Mouse (Mus musculus): ENCODE results near the gene Anapc15. TPM values are rescaled to one million over a fixed set of nuclear protein-coding genes. Genes with fewer than 3 reads are reported as not detected.
A peak's percentile ranks its signal among the peaks of the same experiment; 100 is the strongest.
"Not testable (repeated sequence)": the region's sequence is repeated elsewhere in the genome, so short reads cannot be mapped to it uniquely, and the experiment has no call there.

Gene Anapc15
- polyA plus RNA-seq, 1 experiment: 42.6 TPM

GRCm38 (mm10) chr7:101906696-101907095, 43.2 kb downstream of the Anapc15 start:
- Histone ChIP-seq H3K27ac (ENCODE audit: insufficient read depth, low read depth, low read length) (no peak overlapping the region), H3K36me3 (ENCODE audit: control insufficient read depth, insufficient read depth, low read length) (0 out of 2 replicates have a peak, but pooled peaks cover 2% of the 10 kb centered on the region), H3K4me3 (ENCODE audit: insufficient read depth, low read depth, low read length) (peak overlapping the region; percentile 62), H3K27me3 (replicated peaks; ENCODE audit: control insufficient read depth, insufficient read depth, low read length) (no peaks in the 10 kb centered on the region), H3K4me1 (ENCODE audit: control insufficient read depth, insufficient read depth, low read length) (peaks cover 17% of the 10 kb centered on the region)
- peak; percentile 24 for DNase-seq
- TF ChIP-seq CTCF (conservative IDR thresholded peaks at IDR 0.05; ENCODE audit: insufficient read depth, insufficient read length, low read depth, low read length) (no peak), POLR2A (IDR thresholded peaks at IDR 0.05; ENCODE audit: low read depth, low read length) (no peak)
- 19% methylated on average over 8 of the region's 8 CpGs for WGBS

DNA sequence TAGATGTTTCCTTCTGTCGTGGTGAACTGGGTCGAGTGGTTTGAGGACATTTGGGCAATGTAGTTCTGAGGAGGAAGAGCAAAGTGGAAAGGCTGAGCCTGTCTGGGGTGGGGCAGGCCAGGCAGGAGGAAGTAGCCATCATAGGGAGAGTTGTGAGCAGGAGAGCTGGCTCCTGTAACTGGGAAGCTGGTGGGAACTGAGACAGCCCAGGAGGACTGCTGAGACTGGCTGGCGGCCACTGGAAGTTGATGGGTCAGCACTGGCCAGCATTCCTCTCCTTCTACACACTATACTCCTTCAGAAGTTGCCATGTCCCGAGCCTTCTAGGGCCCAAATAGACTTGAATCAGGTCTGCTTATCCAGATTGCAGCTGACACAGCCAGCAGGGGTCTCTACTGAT, 44.9 kb downstream of the Anapc15 start:
- Histone ChIP-seq H3K4me1 (ENCODE audit: control insufficient read depth, insufficient read depth, low read length) (peaks cover 17% of the 10 kb centered on the region), H3K36me3 (ENCODE audit: control insufficient read depth, insufficient read depth, low read length) (peaks cover 4% of the 10 kb centered on the region; the same call in 1 of the 2 replicates), H3K27me3 (replicated peaks; ENCODE audit: control insufficient read depth, insufficient read depth, low read length) (no peaks in the 10 kb centered on the region), H3K27ac (ENCODE audit: insufficient read depth, low read depth, low read length) (peak overlapping the region; percentile 11; the same call in 1 of the 2 replicates), H3K4me3 (ENCODE audit: insufficient read depth, low read depth, low read length) (no peak overlapping the region)
- peak; percentile 54 for DNase-seq
- WGBS: 39% methylated on average over 4 of the region's 4 CpGs
- TF ChIP-seq POLR2A (IDR thresholded peaks at IDR 0.05; ENCODE audit: low read depth, low read length) (no peak), CTCF (conservative IDR thresholded peaks at IDR 0.05; ENCODE audit: insufficient read depth, insufficient read length, low read depth, low read length) (no peak)

- H3K27me3 ChIP-seq (replicated peaks; ENCODE audit: control insufficient read depth, insufficient read depth, low read length): no peaks in the 10 kb centered on the region
- no peak overlapping the region for H3K27ac ChIP-seq (ENCODE audit: insufficient read depth, low read depth, low read length)
- TF ChIP-seq POLR2A (IDR thresholded peaks at IDR 0.05; ENCODE audit: low read depth, low read length) (no peak), CTCF (conservative IDR thresholded peaks at IDR 0.05; ENCODE audit: insufficient read depth, insufficient read length, low read depth, low read length) (no peak)
- 48% methylated on average over 4 of the region's 4 CpGs for WGBS
- no peak overlapping the region for H3K4me3 ChIP-seq (ENCODE audit: insufficient read depth, low read depth, low read length)
- H3K4me1 ChIP-seq (ENCODE audit: control insufficient read depth, insufficient read depth, low read length): peaks cover 17% of the 10 kb centered on the region
- DNase-seq: peak; percentile 58
- peaks cover 4% of the 10 kb centered on the region; the same call in 1 of the 2 replicates for H3K36me3 ChIP-seq (ENCODE audit: control insufficient read depth, insufficient read depth, low read length)
These were observed 46.6 kb downstream of the Anapc15 start for GRCm38 (mm10) chr7:101910138-101910537.

DNA sequence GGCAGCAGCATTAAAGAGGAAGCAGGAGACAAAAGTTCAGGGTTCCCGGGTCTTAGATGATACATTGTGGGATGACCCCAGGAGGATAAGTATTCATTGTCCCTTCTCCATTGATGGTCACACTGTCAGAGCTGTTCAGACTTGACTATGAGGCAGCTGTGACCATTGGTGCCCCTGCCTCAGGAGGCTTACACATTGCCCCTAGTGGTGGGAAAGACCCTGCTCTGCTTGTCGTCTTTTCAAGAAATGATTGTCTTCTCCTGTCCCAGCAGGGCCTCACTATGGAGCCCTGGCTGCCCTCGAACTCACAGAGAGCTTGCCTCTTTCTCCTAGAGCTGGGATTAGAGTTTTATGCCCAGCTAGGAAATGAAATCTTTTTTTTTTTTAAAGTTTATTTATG, 48.5 kb downstream of the Anapc15 start:
- Histone ChIP-seq H3K27me3 (replicated peaks; ENCODE audit: control insufficient read depth, insufficient read depth, low read length) (no peaks in the 10 kb centered on the region), H3K36me3 (ENCODE audit: control insufficient read depth, insufficient read depth, low read length) (peaks cover 4% of the 10 kb centered on the region; the same call in 1 of the 2 replicates), H3K27ac (ENCODE audit: insufficient read depth, low read depth, low read length) (no peak overlapping the region), H3K4me1 (ENCODE audit: control insufficient read depth, insufficient read depth, low read length) (peaks cover 11% of the 10 kb centered on the region), H3K4me3 (ENCODE audit: insufficient read depth, low read depth, low read length) (no peak overlapping the region)
- WGBS: 68% methylated on average over 3 of the region's 3 CpGs
- TF ChIP-seq POLR2A (IDR thresholded peaks at IDR 0.05; ENCODE audit: low read depth, low read length) (no peak), CTCF (conservative IDR thresholded peaks at IDR 0.05; ENCODE audit: insufficient read depth, insufficient read length, low read depth, low read length) (no peak; the same call in 1 of the 2 replicates)
- no peak for DNase-seq

DNA sequence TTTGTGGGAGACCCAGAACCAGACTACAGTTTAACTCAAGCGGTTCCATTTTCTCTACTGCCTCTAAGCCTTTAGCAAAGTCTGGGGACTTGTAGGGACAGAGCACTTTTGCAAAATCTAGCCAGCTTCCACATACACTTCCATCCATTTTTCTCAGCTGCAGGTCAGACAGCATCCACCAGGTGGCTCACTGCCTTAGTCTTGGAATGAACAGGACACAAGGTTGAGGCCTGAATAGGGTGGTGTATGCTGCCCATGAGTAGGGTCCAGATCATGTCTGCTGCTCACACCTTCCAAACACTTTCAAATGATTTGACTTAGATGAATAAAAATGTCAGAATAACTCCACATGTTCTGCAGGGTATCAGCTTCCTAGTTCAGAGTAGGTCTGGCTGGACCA, 54.6 kb downstream of the Anapc15 start:
- no peaks in the 10 kb centered on the region for H3K27me3 ChIP-seq (replicated peaks; ENCODE audit: control insufficient read depth, insufficient read depth, low read length)
- peak; percentile 74 for DNase-seq
- H3K36me3 ChIP-seq (ENCODE audit: control insufficient read depth, insufficient read depth, low read length): no peaks in the 10 kb centered on the region
- no peak overlapping the region for H3K27ac ChIP-seq (ENCODE audit: insufficient read depth, low read depth, low read length)
- no peak overlapping the region for H3K4me3 ChIP-seq (ENCODE audit: insufficient read depth, low read depth, low read length)
- no peak for TF ChIP-seq POLR2A (IDR thresholded peaks at IDR 0.05; ENCODE audit: low read depth, low read length)
- peak; percentile 95 for TF ChIP-seq CTCF (conservative IDR thresholded peaks at IDR 0.05; ENCODE audit: insufficient read depth, insufficient read length, low read depth, low read length)
- WGBS: 29% methylated on average over 1 of the region's 1 CpGs
- no peaks in the 10 kb centered on the region for H3K4me1 ChIP-seq (ENCODE audit: control insufficient read depth, insufficient read depth, low read length)

DNA sequence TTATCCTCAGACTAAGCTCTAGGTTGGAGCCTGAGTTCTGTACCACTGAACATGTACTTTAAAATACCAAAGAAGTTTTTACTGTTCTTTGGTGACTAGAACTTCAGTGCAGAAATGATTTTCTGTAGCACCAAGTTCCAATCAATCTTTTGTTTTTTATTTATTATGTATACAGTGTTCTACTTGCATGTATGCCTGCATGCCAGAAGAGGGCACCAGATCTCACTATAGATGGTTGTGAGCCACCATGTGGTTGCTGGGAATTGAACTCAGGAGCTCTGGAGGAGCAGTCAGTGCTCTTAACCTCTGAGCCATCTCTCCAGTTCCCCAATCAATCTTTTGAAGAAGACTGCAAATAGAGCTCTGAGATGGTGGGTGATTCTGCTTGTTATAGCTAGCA, 62.4 kb downstream of the Anapc15 start:
- not testable (repeated sequence) for H3K36me3 ChIP-seq (ENCODE audit: control insufficient read depth, insufficient read depth, low read length); H3K27ac ChIP-seq (ENCODE audit: insufficient read depth, low read depth, low read length); H3K4me1 ChIP-seq (ENCODE audit: control insufficient read depth, insufficient read depth, low read length); H3K27me3 ChIP-seq (replicated peaks; ENCODE audit: control insufficient read depth, insufficient read depth, low read length); H3K4me3 ChIP-seq (ENCODE audit: insufficient read depth, low read depth, low read length); DNase-seq

- no peaks in the 10 kb centered on the region for H3K4me1 ChIP-seq (ENCODE audit: control insufficient read depth, insufficient read depth, low read length)
- TF ChIP-seq CTCF (conservative IDR thresholded peaks at IDR 0.05; ENCODE audit: insufficient read depth, insufficient read length, low read depth, low read length) (no peak), POLR2A (IDR thresholded peaks at IDR 0.05; ENCODE audit: low read depth, low read length) (no peak)
- no peaks in the 10 kb centered on the region for H3K36me3 ChIP-seq (ENCODE audit: control insufficient read depth, insufficient read depth, low read length)
- H3K27ac ChIP-seq (ENCODE audit: insufficient read depth, low read depth, low read length): no peak overlapping the region
- no peak for DNase-seq
- H3K4me3 ChIP-seq (ENCODE audit: insufficient read depth, low read depth, low read length): no peak overlapping the region
- WGBS: 61% methylated on average over 3 of the region's 3 CpGs
- H3K27me3 ChIP-seq (replicated peaks; ENCODE audit: control insufficient read depth, insufficient read depth, low read length): no peaks in the 10 kb centered on the region
These were observed 64.6 kb downstream of the Anapc15 start for GRCm38 (mm10) chr7:101928093-101928492.

DNA sequence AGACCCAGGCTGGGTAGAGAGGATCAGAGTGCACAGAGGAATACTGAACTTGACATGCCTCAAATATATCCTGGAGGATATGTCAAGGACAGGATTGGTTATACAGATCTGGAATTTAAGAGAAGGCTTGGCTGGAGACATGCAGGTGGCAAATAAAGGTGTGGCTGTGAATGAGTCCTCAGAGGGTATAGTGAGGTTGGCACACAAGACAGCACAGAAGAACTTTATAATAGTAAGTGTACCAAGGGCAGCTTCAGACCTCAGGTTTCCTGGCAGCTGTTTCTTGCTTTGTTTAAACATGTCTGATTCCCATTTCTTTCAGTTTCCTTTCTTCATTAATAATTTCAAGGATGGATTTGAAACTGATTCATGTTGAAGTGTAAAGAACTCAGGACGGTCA, 69.0 kb downstream of the Anapc15 start:
- WGBS: 42% methylated on average over 1 of the region's 1 CpGs
- Histone ChIP-seq H3K4me3 (ENCODE audit: insufficient read depth, low read depth, low read length) (no peak overlapping the region), H3K36me3 (ENCODE audit: control insufficient read depth, insufficient read depth, low read length) (no peaks in the 10 kb centered on the region), H3K4me1 (ENCODE audit: control insufficient read depth, insufficient read depth, low read length) (no peaks in the 10 kb centered on the region; the same call in 1 of the 2 replicates), H3K27me3 (replicated peaks; ENCODE audit: control insufficient read depth, insufficient read depth, low read length) (no peaks in the 10 kb centered on the region), H3K27ac (ENCODE audit: insufficient read depth, low read depth, low read length) (no peak overlapping the region)
- TF ChIP-seq CTCF (conservative IDR thresholded peaks at IDR 0.05; ENCODE audit: insufficient read depth, insufficient read length, low read depth, low read length) (no peak), POLR2A (IDR thresholded peaks at IDR 0.05; ENCODE audit: low read depth, low read length) (no peak)
- DNase-seq: no peak

All from kidney, adult 2 months (tissue).